Mouse (Mus musculus): ENCODE results near the gene Ly6g6e. TPM values are rescaled to one million over a fixed set of nuclear protein-coding genes. Genes with fewer than 3 reads are reported as not detected.
A peak's percentile ranks its signal among the peaks of the same experiment; 100 is the strongest.
"Not testable (repeated sequence)": the region's sequence is repeated elsewhere in the genome, so short reads cannot be mapped to it uniquely, and the experiment has no call there.

Ly6g6e gene
- polyA plus RNA-seq, 1 experiment from 2014 or later, result 33.0 TPM

DNA sequence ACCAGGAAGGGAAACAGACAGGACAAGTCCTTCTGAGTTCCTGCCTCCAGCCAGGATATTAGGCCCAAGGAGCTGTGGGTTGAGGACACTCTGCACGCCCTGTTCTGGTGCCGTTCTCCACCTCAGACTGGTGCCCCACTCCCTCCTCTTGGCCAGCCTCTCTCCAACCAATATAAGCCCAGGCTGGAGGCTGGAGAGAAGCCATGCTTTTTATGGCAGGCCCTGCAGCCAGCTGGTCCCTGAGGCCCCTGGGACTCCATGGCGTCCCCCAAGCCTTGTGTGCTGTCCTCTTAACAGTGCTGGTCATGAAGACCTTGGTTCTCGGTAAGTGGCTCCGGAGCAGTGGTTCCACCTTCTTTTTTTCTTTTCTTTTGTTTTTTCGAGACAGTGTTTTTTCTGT is 31.4 kb downstream of the Ly6g6e start, which contains the start of gene Ly6g5c:
Gene Ly6g5c (plus strand): TSS at position 183 of the 400 bp plus-strand sequence.
- no peak for ATAC-seq (ENCODE audit: insufficient number of reproducible peaks, low FRiP score, low TSS enrichment, low read depth)
- no peaks in the 10 kb centered on the region for H3K27me3 ChIP-seq

DNA sequence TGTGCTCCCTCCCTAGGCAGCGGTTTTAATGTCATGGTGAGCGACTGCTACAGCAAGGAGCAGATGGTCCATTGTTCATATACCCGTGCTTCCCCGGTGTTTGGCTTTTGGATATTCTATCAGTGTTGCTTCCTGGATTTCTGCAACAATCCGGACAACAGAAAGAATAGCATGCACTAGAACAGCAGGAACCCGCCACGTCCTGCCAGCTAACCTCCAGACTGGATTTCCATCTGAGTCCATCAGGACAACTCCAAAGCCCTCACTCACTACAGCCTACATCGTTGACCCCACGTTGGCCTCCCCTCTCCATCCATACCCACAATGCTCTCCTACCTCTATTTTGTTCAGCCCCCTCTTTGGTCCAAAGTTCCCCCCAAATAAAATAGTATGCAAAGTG is 35.1 kb downstream of the Ly6g6e start:
- no peak for ATAC-seq (ENCODE audit: insufficient number of reproducible peaks, low FRiP score, low TSS enrichment, low read depth)
- WGBS, result 78% methylated on average over 9 of the region's 9 CpGs
- Histone ChIP-seq H3K9me3 (replicated peaks) (no peaks in the 10 kb centered on the region), H3K27ac (replicated peaks) (no peak overlapping the region), H3K36me3 (peaks cover 30% of the 10 kb centered on the region), H3K27me3 (no peaks in the 10 kb centered on the region), H3K4me2 (replicated peaks) (no peak overlapping the region), H3K4me1 (no peaks in the 10 kb centered on the region), H3K4me3 (replicated peaks) (no peak overlapping the region), H3K9ac (no peak overlapping the region)

More for the DNA sequence above, 31.4 kb downstream of the Ly6g6e start, which contains the start of gene Ly6g5c:
- Histone ChIP-seq H3K36me3 (peaks cover 10% of the 10 kb centered on the region; the same call in 1 of the 2 replicates), H3K4me3 (replicated peaks) (no peak within 1 kb of the TSS), H3K9me3 (replicated peaks) (no peaks in the 10 kb centered on the region), H3K4me2 (replicated peaks) (no peak within 1 kb of the TSS), H3K4me1 (peaks cover 7% of the 10 kb centered on the region), H3K9ac (no peak within 1 kb of the TSS), H3K27ac (replicated peaks) (no peak within 1 kb of the TSS)
- WGBS, result 85% methylated on average over 6 of the region's 6 CpGs

DNA sequence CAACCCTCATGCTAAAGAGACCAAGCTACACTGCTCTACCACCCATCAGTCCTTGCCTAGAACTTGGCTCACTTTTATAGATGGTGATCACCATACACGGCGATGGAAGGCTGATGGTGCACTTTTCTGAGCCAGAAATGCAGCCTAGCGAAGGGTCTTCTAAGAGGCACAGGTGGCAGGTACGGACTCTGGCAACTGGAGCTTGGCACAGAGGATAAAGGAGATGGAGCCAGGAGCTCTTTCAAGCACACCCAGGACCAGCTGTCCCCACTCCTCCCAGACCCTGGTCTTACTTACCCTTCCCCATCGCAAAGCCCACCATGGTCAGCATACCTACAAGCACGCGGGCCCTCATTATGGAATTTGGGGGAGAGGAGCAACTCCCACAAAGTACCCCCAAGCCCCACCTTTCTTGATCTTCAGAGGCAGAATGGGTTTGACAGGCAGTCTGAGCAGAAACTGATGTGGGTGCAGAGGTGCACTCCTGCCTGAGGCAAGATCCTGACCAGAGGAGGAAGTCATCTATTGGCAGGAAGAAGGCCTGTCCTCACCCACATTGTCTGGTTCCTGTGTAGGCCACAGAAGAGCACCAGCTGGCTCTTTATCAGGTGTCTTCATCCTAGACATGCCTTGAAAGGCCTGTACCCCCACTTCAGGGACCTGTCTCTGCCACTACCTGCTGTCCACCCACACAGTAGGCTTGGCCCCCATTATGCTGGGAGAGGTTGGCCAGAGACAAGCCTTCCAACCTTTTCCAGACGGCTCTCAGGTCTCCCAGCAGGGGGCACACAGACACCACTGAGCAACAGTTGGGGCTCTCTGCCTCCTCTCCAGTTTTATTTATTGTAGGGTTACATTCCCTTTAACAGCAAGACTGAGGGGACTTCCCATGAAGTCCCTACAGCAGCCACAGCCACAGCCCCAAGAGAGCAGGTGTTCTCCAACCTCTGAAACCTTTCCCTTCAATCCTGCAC is 38.6 kb downstream of the Ly6g6e start, which contains the start of gene Ly6g5b:
Gene Ly6g5b (minus strand): TSS at position 383 of the 974 bp plus-strand sequence.
- ATAC-seq (ENCODE audit: insufficient number of reproducible peaks, low FRiP score, low TSS enrichment, low read depth), result no peak
- Histone ChIP-seq H3K4me1 (peaks cover 9% of the 10 kb centered on the region), H3K4me2 (replicated peaks) (no peak within 1 kb of the TSS), H3K27me3 (no peaks in the 10 kb centered on the region), H3K9me3 (replicated peaks) (no peaks in the 10 kb centered on the region), H3K36me3 (peaks cover 55% of the 10 kb centered on the region), H3K4me3 (replicated peaks) (no peak within 1 kb of the TSS), H3K9ac (no peak within 1 kb of the TSS), H3K27ac (replicated peaks) (no peak within 1 kb of the TSS)
- WGBS, result 85% methylated on average over 8 of the region's 8 CpGs

DNA sequence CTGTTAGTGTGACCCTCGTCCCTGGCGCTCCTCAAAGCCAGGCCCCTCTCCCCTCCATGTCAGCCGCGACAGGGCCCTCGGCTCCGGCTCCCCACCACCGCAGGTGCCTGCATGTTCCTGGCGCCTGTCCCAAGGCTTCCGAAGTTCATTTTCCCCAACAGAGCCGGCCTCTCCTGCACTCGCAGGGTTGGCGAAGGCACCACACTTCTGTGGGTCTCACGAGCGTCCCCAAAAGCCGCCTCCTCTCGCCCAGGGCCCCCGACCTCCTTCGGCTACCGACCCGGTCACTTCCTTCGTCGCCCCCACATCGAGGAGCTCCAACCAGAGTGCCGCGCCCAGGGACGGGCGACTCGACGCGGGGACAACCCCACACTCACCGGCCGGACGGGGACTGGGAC is 44.0 kb downstream of the Ly6g6e start:
- WGBS, result under 1% methylated on average over 33 of the region's 33 CpGs
- Histone ChIP-seq H3K4me3 (replicated peaks) (peak overlapping the region; percentile 96), H3K4me2 (replicated peaks) (peak overlapping the region; percentile 89), H3K9me3 (replicated peaks) (no peaks in the 10 kb centered on the region), H3K9ac (peak overlapping the region; percentile 95), H3K27ac (replicated peaks) (peak overlapping the region; percentile 84), H3K36me3 (peaks cover 39% of the 10 kb centered on the region), H3K27me3 (no peaks in the 10 kb centered on the region), H3K4me1 (peaks cover 31% of the 10 kb centered on the region)
- ATAC-seq (ENCODE audit: insufficient number of reproducible peaks, low FRiP score, low TSS enrichment, low read depth), result peak; percentile 5

DNA sequence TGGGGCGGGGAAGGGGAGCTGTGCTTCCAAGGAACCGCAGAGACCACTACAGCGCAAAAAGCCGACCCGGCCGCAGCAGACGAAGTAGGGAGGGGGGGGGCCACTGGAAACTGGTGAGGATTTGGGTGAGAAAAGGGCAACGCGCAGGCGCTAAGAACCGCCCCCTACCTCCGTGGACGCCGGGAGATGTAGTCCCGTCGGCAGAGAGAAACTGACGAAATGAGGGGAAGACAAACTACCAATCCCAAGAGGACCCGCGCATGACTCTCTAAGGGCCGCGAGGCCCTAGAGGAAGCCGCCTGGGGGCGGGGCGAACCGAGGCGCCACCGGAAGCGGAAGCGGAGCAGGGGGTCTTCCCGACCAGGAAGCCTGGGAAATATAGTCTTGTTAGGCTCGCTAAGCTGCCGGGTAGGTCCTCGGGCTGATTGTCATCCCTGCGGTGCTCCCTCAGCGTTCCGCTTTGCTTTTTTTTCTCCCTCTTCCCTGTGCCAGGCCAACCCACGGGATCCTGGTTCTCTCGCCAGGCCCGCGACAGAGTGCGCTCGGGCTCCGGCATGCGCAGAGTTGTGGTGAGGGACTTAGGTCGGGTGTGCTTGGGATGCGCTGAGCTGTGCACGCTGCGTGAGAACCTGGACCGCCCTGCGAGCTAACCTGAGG is 44.6 kb downstream of the Ly6g6e start, which contains the start of gene Gpank1:
Gene Gpank1 (plus strand): TSS at position 313 of the 657 bp plus-strand sequence.
- Histone ChIP-seq H3K4me2 (replicated peaks) (peak within 1 kb of the TSS; percentile 89), H3K27me3 (no peaks in the 10 kb centered on the region), H3K4me1 (peaks cover 32% of the 10 kb centered on the region), H3K4me3 (replicated peaks) (peak within 1 kb of the TSS; percentile 96), H3K9ac (peak within 1 kb of the TSS; percentile 95), H3K9me3 (replicated peaks) (no peaks in the 10 kb centered on the region), H3K27ac (replicated peaks) (peak within 1 kb of the TSS; percentile 84), H3K36me3 (peaks cover 34% of the 10 kb centered on the region)
- WGBS, result under 1% methylated on average over 50 of the region's 50 CpGs
- peak; percentile 94 for ATAC-seq (ENCODE audit: insufficient number of reproducible peaks, low FRiP score, low TSS enrichment, low read depth)

DNA sequence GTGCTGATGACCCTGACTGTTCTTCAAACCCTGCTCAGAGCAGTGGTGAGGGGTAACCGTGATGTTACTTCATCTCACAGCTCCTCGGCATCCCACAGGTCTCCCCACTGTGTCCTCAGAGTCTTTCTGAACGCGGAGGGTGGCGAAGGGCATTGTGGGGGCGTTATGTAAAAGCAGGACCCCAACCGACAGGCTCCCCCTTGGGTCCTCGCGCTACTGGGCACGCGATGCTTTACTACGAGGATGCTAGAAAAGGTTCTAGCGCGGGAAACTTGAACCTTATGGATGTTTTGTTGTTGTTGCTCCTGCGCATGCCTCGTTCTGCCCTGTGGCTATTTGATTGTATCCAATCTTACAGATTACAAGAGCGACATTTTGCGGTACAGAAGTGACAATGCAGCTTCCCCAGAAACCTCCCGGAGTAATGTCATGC is 45.2 kb downstream of the Ly6g6e start, which contains the start of gene Csnk2b:
Gene Csnk2b (minus strand): TSS at position 183 of the 433 bp plus-strand sequence.
- under 1% methylated on average over 19 of the region's 19 CpGs for WGBS
- H3K4me3 ChIP-seq (replicated peaks), result peak within 1 kb of the TSS; percentile 96
- peaks cover 29% of the 10 kb centered on the region for H3K36me3 ChIP-seq
- H3K27me3 ChIP-seq, result no peaks in the 10 kb centered on the region
- no peaks in the 10 kb centered on the region for H3K9me3 ChIP-seq (replicated peaks)
- ATAC-seq (ENCODE audit: insufficient number of reproducible peaks, low FRiP score, low TSS enrichment, low read depth), result no peak
- H3K27ac ChIP-seq (replicated peaks), result peak within 1 kb of the TSS; percentile 84
- peaks cover 37% of the 10 kb centered on the region for H3K4me1 ChIP-seq
- peak within 1 kb of the TSS; percentile 89 for H3K4me2 ChIP-seq (replicated peaks)
- H3K9ac ChIP-seq, result peak within 1 kb of the TSS; percentile 95

DNA sequence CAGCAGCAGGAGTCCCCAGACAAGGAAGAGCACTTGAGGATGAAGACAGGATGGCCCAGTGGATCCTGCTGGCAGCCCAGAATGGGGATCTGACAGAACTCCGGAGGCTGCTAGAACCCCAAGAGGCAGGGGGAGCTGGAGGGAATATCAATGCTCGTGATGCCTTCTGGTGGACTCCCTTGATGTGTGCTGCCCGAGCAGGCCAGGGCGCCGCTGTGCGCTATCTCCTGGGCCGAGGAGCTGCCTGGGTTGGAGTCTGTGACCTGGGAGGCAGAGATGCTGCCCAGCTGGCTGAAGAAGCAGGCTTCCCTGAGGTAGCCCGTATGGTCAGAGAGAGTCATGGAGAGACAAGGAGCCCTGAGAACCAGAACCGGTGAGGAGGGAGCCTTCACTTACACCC is 46.6 kb downstream of the Ly6g6e start:
- H3K4me3 ChIP-seq (replicated peaks); ATAC-seq (ENCODE audit: insufficient number of reproducible peaks, low FRiP score, low TSS enrichment, low read depth); H3K4me2 ChIP-seq (replicated peaks); H3K27me3 ChIP-seq; H3K9me3 ChIP-seq (replicated peaks); H3K27ac ChIP-seq (replicated peaks); H3K9ac ChIP-seq: not testable (repeated sequence)
- WGBS, result 92% methylated on average over 9 of the region's 9 CpGs
- Histone ChIP-seq H3K36me3 (peaks cover 18% of the 10 kb centered on the region), H3K4me1 (peaks cover 49% of the 10 kb centered on the region)

DNA sequence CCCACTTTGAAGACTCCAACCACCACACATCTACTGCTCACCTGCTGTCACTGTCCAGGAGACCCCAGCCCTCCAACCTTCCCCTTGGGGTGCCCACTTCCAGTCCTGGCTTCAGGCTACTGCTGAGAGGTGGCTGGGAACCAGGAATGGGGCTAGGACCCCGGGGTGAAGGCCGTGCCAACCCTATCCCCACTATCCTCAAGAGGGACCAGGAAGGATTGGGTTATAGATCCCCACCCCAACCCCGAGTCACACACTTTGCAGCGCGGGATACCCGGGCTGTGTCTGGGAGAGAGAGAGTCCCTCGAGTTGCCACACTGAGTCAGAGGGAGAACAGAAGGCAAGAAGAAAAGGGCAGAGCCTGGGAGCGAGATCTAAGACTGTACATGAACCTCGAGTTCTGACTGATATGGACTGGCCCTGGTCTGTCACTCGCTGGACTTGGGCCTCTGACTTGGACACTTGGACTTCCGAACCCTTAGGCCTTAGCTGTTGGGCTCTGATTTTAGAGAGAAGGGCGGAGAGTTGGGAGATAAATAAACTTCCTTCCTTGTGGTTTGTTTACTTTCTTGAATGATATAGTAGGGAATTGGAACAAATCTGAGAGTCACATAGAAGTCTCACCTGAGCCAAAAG is 47.7 kb downstream of the Ly6g6e start:
- not testable (repeated sequence) for H3K9me3 ChIP-seq (replicated peaks); ATAC-seq (ENCODE audit: insufficient number of reproducible peaks, low FRiP score, low TSS enrichment, low read depth); H3K27me3 ChIP-seq; H3K36me3 ChIP-seq; H3K9ac ChIP-seq; H3K4me2 ChIP-seq (replicated peaks); H3K4me3 ChIP-seq (replicated peaks); H3K27ac ChIP-seq (replicated peaks)
- WGBS, result 93% methylated on average over 12 of the region's 12 CpGs
- H3K4me1 ChIP-seq, result peaks cover 52% of the 10 kb centered on the region

DNA sequence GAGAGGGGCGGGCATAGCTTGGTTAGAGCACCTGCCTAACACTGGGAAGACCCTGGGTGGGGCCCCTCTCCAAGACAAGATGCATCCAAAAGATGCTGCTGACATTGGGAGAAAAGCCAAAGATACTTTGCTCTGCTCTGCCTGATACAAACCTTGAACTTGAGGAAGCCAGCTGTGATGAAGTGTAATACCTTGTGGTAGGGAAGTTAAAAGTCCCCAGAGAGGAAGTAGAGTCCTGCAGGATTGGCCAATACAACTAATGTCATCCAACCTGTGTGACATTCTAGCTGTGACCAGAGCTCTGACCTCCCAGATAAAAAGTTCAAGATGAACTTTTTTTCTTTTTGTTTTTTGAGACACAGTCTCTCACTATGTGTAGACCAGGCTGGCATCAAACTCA is 48.4 kb downstream of the Ly6g6e start:
- 82% methylated on average over 1 of the region's 1 CpGs for WGBS
- no peaks in the 10 kb centered on the region for H3K27me3 ChIP-seq
- H3K4me2 ChIP-seq (replicated peaks), result no peak overlapping the region
- H3K9ac ChIP-seq, result no peak overlapping the region
- ATAC-seq (ENCODE audit: insufficient number of reproducible peaks, low FRiP score, low TSS enrichment, low read depth), result no peak
- peaks cover 46% of the 10 kb centered on the region for H3K4me1 ChIP-seq
- H3K27ac ChIP-seq (replicated peaks), result peak overlapping the region; percentile 89; the same call in 1 of the 2 replicates
- peaks cover 8% of the 10 kb centered on the region for H3K36me3 ChIP-seq
- no peak overlapping the region for H3K4me3 ChIP-seq (replicated peaks)
- no peaks in the 10 kb centered on the region for H3K9me3 ChIP-seq (replicated peaks)

DNA sequence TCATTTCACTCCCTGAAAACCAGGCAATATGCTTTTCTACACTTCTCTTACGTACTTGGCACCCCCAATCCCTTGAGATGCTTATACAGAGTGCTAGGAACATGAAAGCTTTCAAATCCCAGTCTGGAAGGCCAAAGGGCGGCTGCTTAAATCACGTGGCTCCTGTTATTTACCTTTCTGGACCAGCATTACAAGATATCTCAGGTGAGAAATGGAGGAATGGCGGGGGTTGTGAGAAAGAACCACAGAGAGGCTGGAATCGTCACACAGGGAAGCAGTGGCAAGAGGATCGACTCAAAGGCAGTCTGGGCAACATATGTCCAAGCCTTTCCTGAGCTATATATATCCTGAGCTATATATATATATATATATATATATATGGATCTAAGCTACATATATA is 48.9 kb downstream of the Ly6g6e start:
- Histone ChIP-seq H3K9ac (peak overlapping the region; percentile 73), H3K27ac (replicated peaks) (peak overlapping the region; percentile 89), H3K36me3 (peaks cover 13% of the 10 kb centered on the region), H3K4me1 (peaks cover 41% of the 10 kb centered on the region), H3K9me3 (replicated peaks) (no peaks in the 10 kb centered on the region), H3K4me3 (replicated peaks) (peak overlapping the region; percentile 63), H3K27me3 (no peaks in the 10 kb centered on the region), H3K4me2 (replicated peaks) (peak overlapping the region; percentile 71)
- WGBS, result 22% methylated on average over 6 of the region's 6 CpGs
- no peak for ATAC-seq (ENCODE audit: insufficient number of reproducible peaks, low FRiP score, low TSS enrichment, low read depth)
